Mouse (Mus musculus) MEL (cell line): Measurements from ENCODE around the gene Slc25a47.

Experiments used
- EP300 ChIP-seq, 2 experiments: IDR thresholded peaks; 2 replicates each; pipeline ENCODE4 v1.6.1; 2011; ENCODE audit warnings: improper control_type of control experiment in 2 of 2, low read length in 2 of 2, low read depth in 1 of 2, mild to moderate bottlenecking in 1 of 2
- MXI1 ChIP-seq: IDR thresholded peaks from 2 replicates; pipeline ENCODE4 v1.6.1; 2011; ENCODE audit warnings: mild to moderate bottlenecking, low read depth, low read length, improper control_type of control experiment
- POLR2A ChIP-seq, 2 experiments: IDR thresholded peaks; 2 replicates each; pipeline ENCODE4 v1.6.1; 2011 to 2012; ENCODE audit warnings: low read length in 2 of 2, mild to moderate bottlenecking in 2 of 2, control low read depth in 1 of 2, improper control_type of control experiment in 1 of 2, low read depth in 1 of 2, moderate library complexity in 1 of 2; ENCODE audit not compliant: control insufficient read depth in 1 of 2, insufficient read depth in 1 of 2, poor library complexity in 1 of 2
- SIN3A ChIP-seq: IDR thresholded peaks from 2 replicates; pipeline ENCODE4 v1.6.1; 2012; ENCODE audit warnings: low read length, improper control_type of control experiment, inconsistent platforms
- TCF12 ChIP-seq: IDR thresholded peaks from 2 replicates; pipeline ENCODE4 v1.6.1; 2014; ENCODE audit warnings: low read depth, mild to moderate bottlenecking, inconsistent platforms, low read length, improper control_type of control experiment, moderate library complexity
- UBTF ChIP-seq: IDR thresholded peaks from 2 replicates; pipeline ENCODE4 v1.6.1; 2012; ENCODE audit warnings: low read depth, mild to moderate bottlenecking, inconsistent platforms, low read length, improper control_type of control experiment, moderate library complexity, borderline replicate concordance; ENCODE audit not compliant: insufficient read depth
- ZC3H11A ChIP-seq: IDR thresholded peaks from 2 replicates; pipeline ENCODE4 v1.6.1; 2012; ENCODE audit warnings: low read depth, mild to moderate bottlenecking, inconsistent platforms, low read length, improper control_type of control experiment

- no peak for TF ChIP-seq SIN3A
- peak; percentile 69 for TF ChIP-seq MXI1
- TF ChIP-seq TCF12: no peak
- 0 out of 4 replicates have a peak, but pooled peaks of 1 of the 2 experiments have one; percentile 15 for TF ChIP-seq EP300 (IDR thresholded peaks at IDR 0.05; ENCODE audit: low read depth in 1 of 2, low read length in 2 of 2)
- no peak for TF ChIP-seq UBTF
- no peak for TF ChIP-seq ZC3H11A
- TF ChIP-seq POLR2A (IDR thresholded peaks at IDR 0.05; ENCODE audit: control insufficient read depth in 1 of 2, insufficient read depth in 1 of 2, low read depth in 1 of 2, low read length in 2 of 2, poor library complexity in 1 of 2): no peak
These were observed 27.4 kb upstream of the Slc25a47 start for GRCm38 (mm10) chr12:108808465-108808864.
